Mouse (Mus musculus): ENCODE results near the gene Ttc23.

The Ttc23 gene

GRCm38 (mm10) chr7:67755366-67755765, 108.2 kb downstream of the Ttc23 start:
- DNase-seq, result no peak

GRCm38 (mm10) chr7:67756636-67757035, 109.4 kb downstream of the Ttc23 start:
- DNase-seq, result no peak

GRCm38 (mm10) chr7:67758506-67758857, 111.3 kb downstream of the Ttc23 start:
- DNase-seq, result no peak

- peak; percentile 73 for DNase-seq
Measured at GRCm38 (mm10) chr7:67758858-67759628, 111.8 kb downstream of the Ttc23 start.

- DNase-seq, result peak; percentile 96
Measured at GRCm38 (mm10) chr7:67759629-67759995, 112.4 kb downstream of the Ttc23 start, which contains the start of gene Synm. Gene Synm, minus strand, starts transcription at chr7:67759742.

- DNase-seq, result no peak
Measured at GRCm38 (mm10) chr7:67763625-67764024, 116.4 kb downstream of the Ttc23 start.

- DNase-seq, result no peak
Measured at GRCm38 (mm10) chr7:67768125-67768524, 120.9 kb downstream of the Ttc23 start.

- no peak for DNase-seq
Measured at GRCm38 (mm10) chr7:67769487-67769886, 122.3 kb downstream of the Ttc23 start.

- no peak for DNase-seq
Measured at GRCm38 (mm10) chr7:67772231-67772630, 125.0 kb downstream of the Ttc23 start.

GRCm38 (mm10) chr7:67775623-67776022, 128.4 kb downstream of the Ttc23 start:
- no peak for DNase-seq

- DNase-seq, result peak; percentile 35
Measured at GRCm38 (mm10) chr7:67776636-67777305, 129.6 kb downstream of the Ttc23 start.

- DNase-seq, result no peak
Measured at GRCm38 (mm10) chr7:67787861-67788260, 140.7 kb downstream of the Ttc23 start.

GRCm38 (mm10) chr7:67788713-67789112, 141.5 kb downstream of the Ttc23 start:
- peak; percentile 81 for DNase-seq

- no peak for DNase-seq
Measured at GRCm38 (mm10) chr7:67791256-67791655, 144.0 kb downstream of the Ttc23 start.

GRCm38 (mm10) chr7:67793449-67793848, 146.2 kb downstream of the Ttc23 start:
- DNase-seq, result no peak

GRCm38 (mm10) chr7:67797065-67797464, 149.9 kb downstream of the Ttc23 start:
- DNase-seq, result no peak

GRCm38 (mm10) chr7:67798476-67798875, 151.3 kb downstream of the Ttc23 start:
- no peak for DNase-seq

GRCm38 (mm10) chr7:67800547-67800946, 153.3 kb downstream of the Ttc23 start:
- DNase-seq, result no peak

- no peak for DNase-seq
Measured at GRCm38 (mm10) chr7:67801022-67801421, 153.8 kb downstream of the Ttc23 start.

- DNase-seq, result peak; percentile 94
Measured at GRCm38 (mm10) chr7:67803015-67803856, 156.0 kb downstream of the Ttc23 start.

GRCm38 (mm10) chr7:67803857-67804215, 156.6 kb downstream of the Ttc23 start:
- no peak for DNase-seq

Data from kidney, postnatal 10 days (tissue).